Mouse (Mus musculus) G1E (cell line): Measurements from ENCODE around the gene Tbc1d30.

Experiments
- CTCF ChIP-seq: IDR thresholded peaks from 2 replicates; pipeline ENCODE4 v1.5.1; 2012; ENCODE audit warnings: low read depth, low read length, inconsistent platforms, mixed read lengths
- POLR2AphosphoS5 ChIP-seq: IDR thresholded peaks from 2 replicates; pipeline ENCODE4 v1.6.1; 2012; ENCODE audit warnings: low read depth, low read length, inconsistent platforms; ENCODE audit not compliant: insufficient replicate concordance

GRCm38 (mm10) chr10:121255465-121255864 is 95.6 kb downstream of the Tbc1d30 start:
- TF ChIP-seq CTCF (no peak), POLR2AphosphoS5 (no peak)
